13 mouse cellular contexts compared by ENCODE assay signal in genomic region chr11:3893970-3894369, GRCm38 (mm10). TPM values are rescaled to one million over a fixed set of nuclear protein-coding genes. Genes with fewer than 3 reads are reported as not detected.
A peak's percentile ranks its signal among the peaks of the same experiment; 100 is the strongest.
DNase-seq lines count a peak whose midpoint lies in the region; ATAC-seq and TF ChIP-seq lines count a peak whose summit lies in the region.
"Had no signal": no experiment of that assay in that cellular context is flagged by ENCODE, and none has a peak within 500 bp of the region (broad histone marks: within the 10 kb centered on the region; RNA-seq: fewer than 3 reads in every experiment).

No protein-coding gene starts in this region.

- DNase-seq in liver, postnatal 0 days: no peak
- DNase-seq in thymus, postnatal 4 days: no peak
- DNase-seq in layer of hippocampus, adult 8-10 months (ENCODE audit: low spot score in 2 of 2): no peak
- DNase-seq: adrenal gland, adult 8-10 months; cerebellum, adult 18-20 months; kidney, postnatal 36 days had no signal

- no peaks in the 10 kb centered on the region for H3K9me3 ChIP-seq in liver, embryonic 12.5 days (replicated peaks)
- no peaks in the 10 kb centered on the region for H3K9me3 ChIP-seq in liver, postnatal 0 days (ENCODE audit: low read length)
- no peaks in the 10 kb centered on the region for H3K9me3 ChIP-seq in forebrain, embryonic 15.5 days
- H3K9me3 ChIP-seq in intestine, postnatal 0 days (ENCODE audit: control insufficient read depth): no peaks in the 10 kb centered on the region
- H3K9me3 ChIP-seq in neural tube, embryonic 13.5 days: no peaks in the 10 kb centered on the region
- H3K9me3 ChIP-seq: liver, embryonic 15.5 days had no signal

- no peaks in the 10 kb centered on the region for H3K36me3 ChIP-seq in liver, embryonic 12.5 days
- no peaks in the 10 kb centered on the region for H3K36me3 ChIP-seq in liver, postnatal 0 days (replicated peaks; ENCODE audit: insufficient read depth, low read length)
- peaks cover 18% of the 10 kb centered on the region for H3K36me3 ChIP-seq in forebrain, embryonic 15.5 days
- peaks cover 7% of the 10 kb centered on the region; the same call in 1 of the 2 replicates for H3K36me3 ChIP-seq in intestine, postnatal 0 days (ENCODE audit: control insufficient read depth, insufficient read depth)
- peaks cover 25% of the 10 kb centered on the region for H3K36me3 ChIP-seq in neural tube, embryonic 13.5 days
- H3K36me3 ChIP-seq: liver, embryonic 15.5 days had no signal

- H3K4me1 ChIP-seq in liver, embryonic 12.5 days: peaks cover 15% of the 10 kb centered on the region
- peaks cover 11% of the 10 kb centered on the region for H3K4me1 ChIP-seq in liver, postnatal 0 days (ENCODE audit: insufficient read depth)
- peaks cover 18% of the 10 kb centered on the region for H3K4me1 ChIP-seq in forebrain, embryonic 15.5 days
- no peaks in the 10 kb centered on the region for H3K4me1 ChIP-seq in intestine, postnatal 0 days (replicated peaks; ENCODE audit: control insufficient read depth, insufficient read depth, low read length)
- H3K4me1 ChIP-seq in neural tube, embryonic 13.5 days (replicated peaks): peaks cover 21% of the 10 kb centered on the region

- no peak for TF ChIP-seq CTCF in liver, postnatal 0 days (IDR thresholded peaks at IDR 0.05; ENCODE audit: low read depth)
- no peak for TF ChIP-seq CTCF in intestine, postnatal 0 days (IDR thresholded peaks at IDR 0.05; ENCODE audit: low read depth)

- no peak overlapping the region for H3K4me3 ChIP-seq in liver, embryonic 12.5 days
- H3K4me3 ChIP-seq in liver, postnatal 0 days (ENCODE audit: low read depth, low read length): no peak overlapping the region
- H3K4me3 ChIP-seq in forebrain, embryonic 15.5 days: peak overlapping the region; percentile 60; the same call in 1 of the 2 replicates
- H3K4me3 ChIP-seq in intestine, postnatal 0 days (ENCODE audit: low read depth, low read length): no peak overlapping the region
- H3K4me3 ChIP-seq in neural tube, embryonic 13.5 days: 0 out of 2 replicates have a peak overlapping the region, but pooled peaks have one; percentile 57

- H3K9ac ChIP-seq in liver, embryonic 12.5 days: no peak overlapping the region
- no peak overlapping the region for H3K9ac ChIP-seq in liver, postnatal 0 days (replicated peaks)
- no peak overlapping the region for H3K9ac ChIP-seq in forebrain, embryonic 15.5 days (replicated peaks)
- no peak overlapping the region for H3K9ac ChIP-seq in intestine, postnatal 0 days (ENCODE audit: low read depth, low read length)
- no peak overlapping the region for H3K9ac ChIP-seq in neural tube, embryonic 13.5 days

- peaks cover 9% of the 10 kb centered on the region; the same call in 1 of the 2 replicates for H3K27me3 ChIP-seq in liver, embryonic 12.5 days (replicated peaks)
- H3K27me3 ChIP-seq in liver, postnatal 0 days (ENCODE audit: insufficient read depth, low read length): no peaks in the 10 kb centered on the region
- no peaks in the 10 kb centered on the region for H3K27me3 ChIP-seq in forebrain, embryonic 15.5 days
- H3K27me3 ChIP-seq in intestine, postnatal 0 days (replicated peaks; ENCODE audit: control insufficient read depth, insufficient read depth, low read length): no peaks in the 10 kb centered on the region
- H3K27me3 ChIP-seq in neural tube, embryonic 13.5 days: no peaks in the 10 kb centered on the region
- H3K27me3 ChIP-seq: liver, embryonic 15.5 days had no signal

- WGBS in liver, embryonic 12.5 days (ENCODE audit: insufficient replicate concordance): 59% methylated on average over 6 of the region's 6 CpGs
- 66% methylated on average over 6 of the region's 6 CpGs for WGBS in liver, postnatal 0 days (ENCODE audit: insufficient replicate concordance)
- WGBS in forebrain, embryonic 15.5 days: 81% methylated on average over 6 of the region's 6 CpGs
- WGBS in intestine, postnatal 0 days: 78% methylated on average over 6 of the region's 6 CpGs
- WGBS in neural tube, embryonic 13.5 days: 81% methylated on average over 6 of the region's 6 CpGs

- H3K4me2 ChIP-seq in liver, embryonic 12.5 days: peak overlapping the region; percentile 86; the same call in 1 of the 2 replicates
- H3K4me2 ChIP-seq in liver, postnatal 0 days (ENCODE audit: low read depth, low read length): no peak overlapping the region
- H3K4me2 ChIP-seq in forebrain, embryonic 15.5 days (replicated peaks): peak overlapping the region; percentile 81; the same call in 1 of the 2 replicates
- peak overlapping the region; percentile 87; the same call in 1 of the 2 replicates for H3K4me2 ChIP-seq in intestine, postnatal 0 days (replicated peaks; ENCODE audit: low read depth)
- peak overlapping the region; percentile 81 for H3K4me2 ChIP-seq in neural tube, embryonic 13.5 days

- no peak for ATAC-seq in liver, embryonic 12.5 days
- no peak for ATAC-seq in liver, postnatal 0 days
- ATAC-seq in forebrain, embryonic 15.5 days (replicated peaks): no peak
- no peak for ATAC-seq in intestine, postnatal 0 days
- ATAC-seq in neural tube, embryonic 13.5 days (ENCODE audit: low read depth): no peak

- no peak for TF ChIP-seq EP300 in liver, postnatal 0 days (IDR thresholded peaks at IDR 0.05; ENCODE audit: low read depth)

- H3K27ac ChIP-seq in liver, embryonic 12.5 days: no peak overlapping the region
- no peak overlapping the region for H3K27ac ChIP-seq in liver, postnatal 0 days (ENCODE audit: low read depth)
- H3K27ac ChIP-seq in forebrain, embryonic 15.5 days (replicated peaks): no peak overlapping the region
- no peak overlapping the region for H3K27ac ChIP-seq in intestine, postnatal 0 days (ENCODE audit: low read depth, low read length)
- H3K27ac ChIP-seq in neural tube, embryonic 13.5 days (replicated peaks): no peak overlapping the region
- H3K27ac ChIP-seq: liver, embryonic 15.5 days had no signal

RNA-seq across cellular contexts. Expression of gene 4921536K21Rik, which starts 0.9 kb away (rescaled TPM):
- polyA plus RNA-seq in liver, embryonic 12.5 days (2016; fragmentation: Nextera tagmentation; extraction: Ambion mirVana): 0.05 TPM in 1 of 2 replicates, not detected in the other
- polyA plus RNA-seq in liver, postnatal 0 days (2015; fragmentation: Nextera tagmentation; extraction: Ambion mirVana): not detected in 2 replicates
- 0.57 and 0.61 TPM in 2 replicates for polyA plus RNA-seq in forebrain, embryonic 15.5 days (2015; fragmentation: Nextera tagmentation; extraction: Ambion mirVana)
- polyA plus RNA-seq in intestine, postnatal 0 days (2015; fragmentation: Nextera tagmentation; extraction: Ambion mirVana): 0.09 and 0.20 TPM in 2 replicates
- 0.33 and 0.77 TPM in 2 replicates for polyA plus RNA-seq in neural tube, embryonic 13.5 days (2015; fragmentation: Nextera tagmentation; extraction: Ambion mirVana)
- total RNA-seq in layer of hippocampus, adult 8-10 months (2022): 1 to 10 TPM in 2 of 4 experiments, under 1 TPM in 2; 0.52 to 1.0 (median 0.83) TPM
- total RNA-seq: granulocyte monocyte progenitor cell, adult 5-6 weeks had no signal
- polyA plus RNA-seq: liver, embryonic 15.5 days had no signal

RNA-seq across cellular contexts. Expression of gene Dusp18, which starts 1.1 kb away (rescaled TPM):
- polyA plus RNA-seq in liver, embryonic 12.5 days (2016; fragmentation: Nextera tagmentation; extraction: Ambion mirVana): 0.80 and 0.95 TPM in 2 replicates
- polyA plus RNA-seq in liver, postnatal 0 days (2015; fragmentation: Nextera tagmentation; extraction: Ambion mirVana): 0.19 and 0.27 TPM in 2 replicates
- polyA plus RNA-seq in forebrain, embryonic 15.5 days (2015; fragmentation: Nextera tagmentation; extraction: Ambion mirVana): 35.4 and 38.3 TPM in 2 replicates
- polyA plus RNA-seq in intestine, postnatal 0 days (2015; fragmentation: Nextera tagmentation; extraction: Ambion mirVana): 2.4 and 2.5 TPM in 2 replicates
- polyA plus RNA-seq in neural tube, embryonic 13.5 days (2015; fragmentation: Nextera tagmentation; extraction: Ambion mirVana): 23.0 and 24.7 TPM in 2 replicates
- total RNA-seq in layer of hippocampus, adult 8-10 months (2022): 10 to 100 TPM; 19.1 to 26.7 (median 22.9) TPM

RNA-seq across cellular contexts. Expression of gene Slc35e4, which starts 20.5 kb away (rescaled TPM):
- 0.86 and 1.2 TPM in 2 replicates for polyA plus RNA-seq in liver, embryonic 12.5 days (2016; fragmentation: Nextera tagmentation; extraction: Ambion mirVana)
- polyA plus RNA-seq in liver, postnatal 0 days (2015; fragmentation: Nextera tagmentation; extraction: Ambion mirVana): 0.43 and 0.46 TPM in 2 replicates
- polyA plus RNA-seq in forebrain, embryonic 15.5 days (2015; fragmentation: Nextera tagmentation; extraction: Ambion mirVana): 13.2 and 13.7 TPM in 2 replicates
- 2.1 and 2.2 TPM in 2 replicates for polyA plus RNA-seq in intestine, postnatal 0 days (2015; fragmentation: Nextera tagmentation; extraction: Ambion mirVana)
- 11.9 and 13.3 TPM in 2 replicates for polyA plus RNA-seq in neural tube, embryonic 13.5 days (2015; fragmentation: Nextera tagmentation; extraction: Ambion mirVana)
- total RNA-seq in layer of hippocampus, adult 8-10 months (2022): 10 to 100 TPM; 15.0 to 19.8 (median 16.9) TPM

RNA-seq across cellular contexts. Expression of gene Osbp2, which starts 30.3 kb away (rescaled TPM):
- polyA plus RNA-seq in liver, embryonic 12.5 days (2016; fragmentation: Nextera tagmentation; extraction: Ambion mirVana): 0.15 and 0.20 TPM in 2 replicates
- 0.07 TPM in 1 of 2 replicates, not detected in the other for polyA plus RNA-seq in liver, postnatal 0 days (2015; fragmentation: Nextera tagmentation; extraction: Ambion mirVana)
- polyA plus RNA-seq in forebrain, embryonic 15.5 days (2015; fragmentation: Nextera tagmentation; extraction: Ambion mirVana): 11.9 and 14.6 TPM in 2 replicates
- polyA plus RNA-seq in intestine, postnatal 0 days (2015; fragmentation: Nextera tagmentation; extraction: Ambion mirVana): 1.9 TPM in 2 replicates
- polyA plus RNA-seq in neural tube, embryonic 13.5 days (2015; fragmentation: Nextera tagmentation; extraction: Ambion mirVana): 12.3 and 16.8 TPM in 2 replicates
- total RNA-seq in layer of hippocampus, adult 8-10 months (2022): 10 to 100 TPM; 63.6 to 77.0 (median 69.9) TPM
- total RNA-seq: MEL had no signal

RNA-seq across cellular contexts. Expression of gene Tcn2, which starts 38.0 kb away (rescaled TPM):
- polyA plus RNA-seq in liver, embryonic 12.5 days (2016; fragmentation: Nextera tagmentation; extraction: Ambion mirVana): 14.0 and 14.5 TPM in 2 replicates
- 55.5 and 61.3 TPM in 2 replicates for polyA plus RNA-seq in liver, postnatal 0 days (2015; fragmentation: Nextera tagmentation; extraction: Ambion mirVana)
- polyA plus RNA-seq in forebrain, embryonic 15.5 days (2015; fragmentation: Nextera tagmentation; extraction: Ambion mirVana): 14.1 and 15.3 TPM in 2 replicates
- 283 and 305 TPM in 2 replicates for polyA plus RNA-seq in intestine, postnatal 0 days (2015; fragmentation: Nextera tagmentation; extraction: Ambion mirVana)
- 31.1 and 31.9 TPM in 2 replicates for polyA plus RNA-seq in neural tube, embryonic 13.5 days (2015; fragmentation: Nextera tagmentation; extraction: Ambion mirVana)
- 10 to 100 TPM; 14.5 to 50.2 (median 26.1) TPM for total RNA-seq in layer of hippocampus, adult 8-10 months (2022)

Comparison
In these comparisons a context has a peak if more than half of its experiments do, and no peak if none do; other contexts are left out.
1. H3K4me3 ChIP-seq: peak in forebrain, embryonic 15.5 days (single experiment) and neural tube, embryonic 13.5 days (single experiment); none in liver, embryonic 12.5 days (single experiment), liver, postnatal 0 days (single experiment) and intestine, postnatal 0 days (single experiment).